Mouse (Mus musculus) stomach, postnatal 0 days (tissue): ENCODE measurements around the gene Napb. TPM values are rescaled to one million over a fixed set of nuclear protein-coding genes. Genes with fewer than 3 reads are reported as not detected.

Experiments used
- ATAC-seq: fragments of 200-750 bp; cut with Nextera tagmentation; 2 replicates; pipeline ENCODE4 v1.8.0; 2017; ENCODE audit not compliant: low FRiP score, low TSS enrichment
- DNase-seq: peaks from one replicate; pipeline ENCODE4 v3.0.0-alpha.2; 2016; ENCODE audit warnings: low spot score
- H3K27ac ChIP-seq: fragments of 300-500 bp; sonication (generic); replicated peaks from 2 replicates; pipeline ENCODE4 v1.5.1; 2014; ENCODE audit warnings: mild to moderate bottlenecking, control low read depth
- H3K27me3 ChIP-seq: fragments of 300-500 bp; sonication (generic); 2 replicates; pipeline ENCODE4 v1.6.1; 2014; ENCODE audit warnings: low read length; ENCODE audit not compliant: control insufficient read depth, insufficient read depth
- H3K36me3 ChIP-seq: fragments of 300-500 bp; sonication (generic); 2 replicates; pipeline ENCODE4 v1.6.1; 2014; ENCODE audit warnings: low read length, mixed read lengths; ENCODE audit not compliant: control insufficient read depth, insufficient read depth
- H3K4me1 ChIP-seq: fragments of 300-500 bp; sonication (generic); replicated peaks from 2 replicates; pipeline ENCODE4 v1.6.1; 2014; ENCODE audit warnings: antibody characterized with exemption; ENCODE audit not compliant: control insufficient read depth, insufficient read depth
- H3K4me2 ChIP-seq: fragments of 300-500 bp; sonication (generic); replicated peaks from 2 replicates; pipeline ENCODE4 v1.6.1; 2014; ENCODE audit warnings: low read depth, mild to moderate bottlenecking, control low read depth, moderate library complexity
- H3K4me3 ChIP-seq: fragments of 300-500 bp; sonication (generic); 2 replicates; pipeline ENCODE4 v1.5.1; 2014; ENCODE audit warnings: low read depth, low read length, control low read depth
- H3K9ac ChIP-seq: fragments of 300-500 bp; sonication (generic); 2 replicates; pipeline ENCODE4 v1.6.1; 2014; ENCODE audit warnings: mild to moderate bottlenecking, low read length, control low read depth, mixed read lengths
- H3K9me3 ChIP-seq: fragments of 300-500 bp; sonication (generic); 2 replicates; pipeline ENCODE4 v1.6.1; 2016; ENCODE audit warnings: low read length; ENCODE audit not compliant: control insufficient read depth
- CTCF ChIP-seq: IDR thresholded peaks from 2 replicates; pipeline ENCODE4 v1.5.1; 2016; ENCODE audit warnings: antibody characterized with exemption, low read depth, mild to moderate bottlenecking, moderate library complexity
- EP300 ChIP-seq: optimal IDR thresholded peaks from 2 replicates; pipeline ENCODE3; 2016; ENCODE audit warnings: antibody characterized with exemption
- WGBS: fragments of 180-500 bp; shearing (Covaris S2); extraction: QIAGEN DNeasy Blood & Tissue Kit; methylation state at CpG from one replicate; pipeline ENCODE4 v1.1.7; 2014; 5-methylcytosine and 5-hydroxymethylcytosine counted together
- polyA plus RNA-seq: library from polyadenylated mRNA; unstranded; fragments of >200 nt; fragmentation: Nextera tagmentation; extraction: Ambion mirVana; gene quantifications from 2 replicates; pipeline ENCODE4 v1.2.1, GENCODE M21; 2015

Napb gene
- polyA plus RNA-seq, 1 experiment from 2014 or later = 2.2 TPM

DNA sequence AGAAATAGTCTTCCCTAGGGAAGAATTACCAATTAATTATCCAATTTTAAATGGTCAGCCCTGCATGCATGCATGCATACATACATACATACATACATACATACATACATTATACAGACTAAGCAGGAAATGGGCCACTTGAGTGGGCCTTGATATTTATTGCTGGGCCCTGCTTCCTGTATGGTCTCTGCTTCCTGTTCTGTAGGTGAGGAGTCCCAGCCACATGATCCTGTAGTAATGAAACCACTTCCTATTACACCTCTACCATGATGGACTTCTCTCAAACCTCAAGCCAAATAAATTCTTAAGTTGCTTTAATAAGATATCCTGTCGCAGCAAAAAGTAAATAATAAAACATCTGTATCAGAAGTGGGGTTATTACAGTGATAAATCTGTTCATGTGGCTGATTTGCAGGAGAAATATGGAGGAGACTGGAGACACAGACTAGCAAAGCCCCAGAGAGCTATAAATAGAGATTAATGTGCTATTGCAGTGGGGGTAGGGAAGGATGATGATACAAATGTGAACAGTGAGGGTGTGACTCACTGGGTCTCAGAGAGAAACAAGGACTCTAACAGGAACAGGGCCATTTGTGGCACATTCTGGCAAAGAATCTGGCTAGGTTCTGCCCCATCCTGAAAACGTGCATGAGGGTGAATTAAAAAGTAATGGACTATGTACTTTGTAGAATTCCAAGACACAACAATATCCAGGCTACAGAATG, 12.8 kb downstream of the Napb start:
- DNase-seq (no peak), ATAC-seq (no peak)
- Histone ChIP-seq H3K27me3 (no peaks in the 10 kb centered on the region), H3K4me1 (no peaks in the 10 kb centered on the region), H3K4me2 (no peak overlapping the region), H3K4me3 (no peak overlapping the region), H3K9ac (no peak overlapping the region), H3K36me3 (no peaks in the 10 kb centered on the region), H3K27ac (no peak overlapping the region), H3K9me3 (no peaks in the 10 kb centered on the region)
- TF ChIP-seq EP300 (no peak), CTCF (no peak)
- 52% methylated on average over 2 of the region's 2 CpGs for WGBS

GRCm38 (mm10) chr2:148717072-148717471, 15.2 kb downstream of the Napb start:
- Histone ChIP-seq H3K27ac (no peak overlapping the region), H3K9ac (no peak overlapping the region), H3K9me3 (no peaks in the 10 kb centered on the region), H3K4me1 (no peaks in the 10 kb centered on the region), H3K4me3 (no peak overlapping the region), H3K36me3 (no peaks in the 10 kb centered on the region), H3K27me3 (no peaks in the 10 kb centered on the region), H3K4me2 (no peak overlapping the region)
- TF ChIP-seq EP300 (no peak), CTCF (no peak)
- WGBS = 60% methylated on average over 2 of the region's 2 CpGs
- DNase-seq = no peak
- ATAC-seq = no peak

- Histone ChIP-seq H3K9ac (no peak overlapping the region), H3K4me1 (no peaks in the 10 kb centered on the region), H3K27me3 (no peaks in the 10 kb centered on the region), H3K4me3 (no peak overlapping the region), H3K27ac (no peak overlapping the region), H3K4me2 (no peak overlapping the region), H3K9me3 (no peaks in the 10 kb centered on the region), H3K36me3 (no peaks in the 10 kb centered on the region; the same call in 1 of the 2 replicates)
- TF ChIP-seq EP300 = no peak
- TF ChIP-seq CTCF = no peak
- WGBS = 74% methylated on average over 3 of the region's 3 CpGs
- DNase-seq (no peak), ATAC-seq (no peak)
These were observed 19.9 kb downstream of the Napb start for GRCm38 (mm10) chr2:148712326-148712725.

DNA sequence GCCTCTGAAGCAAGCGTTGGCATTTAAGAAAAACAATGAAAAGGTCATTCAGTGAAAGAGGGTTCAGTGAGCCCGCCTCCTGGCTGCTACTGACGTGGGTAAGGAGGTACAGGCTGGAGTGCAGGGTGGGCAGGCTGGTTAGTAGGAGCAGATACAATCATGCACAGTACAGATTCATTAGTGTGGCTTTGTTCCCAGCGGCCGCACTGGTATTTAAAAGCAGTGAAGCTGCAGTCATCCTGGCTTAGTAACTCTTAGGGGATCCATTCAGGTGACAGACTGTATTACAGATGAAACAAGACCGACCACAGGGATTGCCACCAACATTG, 25.1 kb downstream of the Napb start:
- WGBS = 82% methylated on average over 6 of the region's 6 CpGs
- no peak overlapping the region for H3K9ac ChIP-seq
- H3K4me1 ChIP-seq = no peaks in the 10 kb centered on the region
- no peaks in the 10 kb centered on the region for H3K9me3 ChIP-seq
- no peak overlapping the region for H3K4me2 ChIP-seq
- no peak for DNase-seq
- no peak for ATAC-seq
- no peaks in the 10 kb centered on the region for H3K27me3 ChIP-seq
- no peak overlapping the region for H3K27ac ChIP-seq
- no peak overlapping the region for H3K4me3 ChIP-seq
- peaks cover 4% of the 10 kb centered on the region; the same call in 1 of the 2 replicates for H3K36me3 ChIP-seq
- no peak for TF ChIP-seq CTCF
- TF ChIP-seq EP300 = no peak

- Histone ChIP-seq H3K9ac (no peak overlapping the region), H3K36me3 (peaks cover 4% of the 10 kb centered on the region; the same call in 1 of the 2 replicates), H3K4me3 (no peak overlapping the region), H3K27me3 (no peaks in the 10 kb centered on the region), H3K4me1 (no peaks in the 10 kb centered on the region), H3K27ac (no peak overlapping the region), H3K9me3 (no peaks in the 10 kb centered on the region), H3K4me2 (no peak overlapping the region)
- WGBS = 85% methylated on average over 15 of the region's 15 CpGs
- no peak for TF ChIP-seq EP300
- TF ChIP-seq CTCF = peak; percentile 72
- ATAC-seq (0 out of 2 replicates have a peak, but pooled peaks have one; percentile 24), DNase-seq (no peak)
These were observed 25.7 kb downstream of the Napb start for GRCm38 (mm10) chr2:148706409-148707201.

DNA sequence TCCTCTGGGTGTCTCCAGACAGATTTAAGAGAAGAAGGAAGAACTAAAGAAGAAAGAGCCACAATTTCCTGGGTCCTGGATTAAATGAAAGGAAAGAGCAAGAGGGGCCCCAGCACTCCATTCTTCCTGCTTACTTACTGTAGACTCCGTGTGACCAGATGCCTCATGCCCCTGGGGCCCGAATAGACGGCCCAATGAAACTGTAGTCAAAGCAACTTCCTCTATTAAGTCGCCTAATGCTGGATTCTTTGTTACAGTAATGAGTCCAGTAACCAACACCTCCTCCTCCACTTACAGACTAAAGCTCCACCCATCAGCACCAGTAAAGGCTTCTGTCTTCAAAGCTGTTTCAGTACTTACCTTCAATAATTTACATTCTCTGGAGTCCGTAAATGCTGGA, 33.7 kb downstream of the Napb start:
- no peak for DNase-seq
- 80% methylated on average over 5 of the region's 5 CpGs for WGBS
- ATAC-seq = no peak
- no peak for TF ChIP-seq EP300
- TF ChIP-seq CTCF = no peak
- no peak overlapping the region for H3K27ac ChIP-seq
- no peaks in the 10 kb centered on the region for H3K9me3 ChIP-seq
- H3K4me1 ChIP-seq = no peaks in the 10 kb centered on the region
- H3K9ac ChIP-seq = no peak overlapping the region
- H3K27me3 ChIP-seq = no peaks in the 10 kb centered on the region
- no peak overlapping the region for H3K4me3 ChIP-seq
- H3K4me2 ChIP-seq = no peak overlapping the region
- peaks cover 10% of the 10 kb centered on the region; the same call in 1 of the 2 replicates for H3K36me3 ChIP-seq
